12 mouse cellular contexts compared by ENCODE assay signal in genomic region chr3:122376412-122376831, GRCm38 (mm10).
A peak's percentile ranks its signal among the peaks of the same experiment; 100 is the strongest.
DNase-seq lines count a peak whose midpoint lies in the region; ATAC-seq lines count a peak whose summit lies in the region.
"Had no signal": no experiment of that assay in that cellular context is flagged by ENCODE, and none has a peak within 500 bp of the region (broad histone marks: within the 10 kb centered on the region; RNA-seq: fewer than 3 reads in every experiment).

No protein-coding gene starts in this region.

- no peaks in the 10 kb centered on the region for H3K9me3 ChIP-seq in limb, embryonic 12.5 days

- WGBS in limb, embryonic 12.5 days = 22% methylated on average over 10 of the region's 10 CpGs

- DNase-seq in heart, postnatal 10 days = peak; percentile 24 to 39
- no peak for DNase-seq in heart, adult 9 months (ENCODE audit: low spot score in 2 of 2)
- peak; percentile 34 for DNase-seq in 3134 (ENCODE audit: extremely low read depth, insufficient read length, low spot score)
- peak; percentile 89 for DNase-seq in embryo, embryonic 10 days (ENCODE audit: low spot score)
- no peak for DNase-seq in ovary, postnatal 36 days (ENCODE audit: low spot score)
- no peak for DNase-seq in adrenal gland, postnatal 10 days
- DNase-seq: cerebellum, adult 11 months; heart, postnatal 4 days; layer of hippocampus, adult 9-11 months; thymus, postnatal 36 days had no signal

- intact Hi-C loops in heart, postnatal 10 days (cut with DNase I) = no loop called here

- no peaks in the 10 kb centered on the region for H3K36me3 ChIP-seq in limb, embryonic 12.5 days

- no peak overlapping the region for H3K4me3 ChIP-seq in limb, embryonic 12.5 days (replicated peaks)

- peak overlapping the region; percentile 67; the same call in 1 of the 2 replicates for H3K27ac ChIP-seq in limb, embryonic 12.5 days

- no peak overlapping the region for H3K9ac ChIP-seq in limb, embryonic 12.5 days (replicated peaks)

- 0 out of 2 replicates have a peak overlapping the region, but pooled peaks have one; percentile 18 for H3K4me2 ChIP-seq in limb, embryonic 12.5 days

- H3K4me1 ChIP-seq in limb, embryonic 12.5 days (replicated peaks) = peaks cover 27% of the 10 kb centered on the region

- H3K27me3 ChIP-seq in limb, embryonic 12.5 days = peaks cover 5% of the 10 kb centered on the region

- peak; percentile 37; the same call in 1 of the 2 replicates for ATAC-seq in limb, embryonic 12.5 days (ENCODE audit: insufficient number of reproducible peaks, insufficient read depth, low FRiP score, low TSS enrichment, low read depth)
- no peak for ATAC-seq in erythroid progenitor cell, adult 5-6 weeks (replicated peaks; ENCODE audit: low FRiP score, poor library complexity, severe bottlenecking)

Comparison
In these comparisons a context has a peak if more than half of its experiments do, and no peak if none do; other contexts are left out.
1. DNase-seq: peak in heart, postnatal 10 days (2 of 2), 3134 (single experiment) and embryo, embryonic 10 days (single experiment); none in heart, adult 9 months (0 of 2), ovary, postnatal 36 days (single experiment) and adrenal gland, postnatal 10 days (single experiment).